Mouse (Mus musculus): ENCODE results near the gene Fam193b.

Gene Fam193b

GRCm38 (mm10) chr13:55495702-55496101 is 75.2 kb downstream of the Fam193b start:
- DNase-seq (ENCODE audit: low read depth) = no peak

- DNase-seq (ENCODE audit: low read depth) = no peak
Measured at GRCm38 (mm10) chr13:55494883-55495621, 75.9 kb downstream of the Fam193b start.

DNA sequence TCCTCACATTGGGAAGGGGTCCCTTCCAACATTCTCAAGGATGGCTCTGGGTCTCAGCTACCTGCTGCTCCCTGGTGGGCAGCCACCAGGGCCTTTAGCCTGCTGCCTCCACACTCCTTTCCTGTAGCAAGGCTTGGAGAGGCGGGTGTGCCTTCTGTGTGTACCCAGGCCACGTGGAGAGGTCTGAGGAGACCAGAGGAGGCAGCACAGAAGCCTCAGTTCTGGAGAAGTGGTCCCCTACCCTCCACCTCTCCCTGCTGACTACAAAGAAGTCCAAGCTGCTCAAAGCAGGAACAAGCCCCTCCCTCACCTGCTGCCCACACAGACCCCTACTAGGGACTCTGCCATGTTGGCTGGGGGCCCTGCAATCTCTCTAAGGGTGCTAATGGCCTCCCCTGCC is 76.7 kb downstream of the Fam193b start:
- no peak for DNase-seq (ENCODE audit: low read depth)

Data from c-Kit-positive CD71-positive TER-119-negative erythroid progenitor cells, embryonic 14.5 days (primary cell).